Mouse (Mus musculus): Measurements from ENCODE around the gene Cep83. TPM values are rescaled to one million over a fixed set of nuclear protein-coding genes. Genes with fewer than 3 reads are reported as not detected.

The Cep83 gene
- polyA plus RNA-seq, 1 experiment: 33.4 TPM

- DNase-seq (ENCODE audit: extremely low spot score in 1 of 2, low spot score in 1 of 2): no peak
These were observed 135.7 kb downstream of the Cep83 start for GRCm38 (mm10) chr10:94823971-94824760.

GRCm38 (mm10) chr10:94825951-94826350, 137.5 kb downstream of the Cep83 start:
- DNase-seq (ENCODE audit: extremely low spot score in 1 of 2, low spot score in 1 of 2): no peak

GRCm38 (mm10) chr10:94826436-94826835, 138.0 kb downstream of the Cep83 start:
- DNase-seq (ENCODE audit: extremely low spot score in 1 of 2, low spot score in 1 of 2): no peak

GRCm38 (mm10) chr10:94827325-94827724, 138.9 kb downstream of the Cep83 start:
- no peak for DNase-seq (ENCODE audit: extremely low spot score in 1 of 2, low spot score in 1 of 2)

- DNase-seq (ENCODE audit: extremely low spot score in 1 of 2, low spot score in 1 of 2): no peak
These were observed 139.7 kb downstream of the Cep83 start for GRCm38 (mm10) chr10:94827890-94828733.

- no peak for DNase-seq (ENCODE audit: extremely low spot score in 1 of 2, low spot score in 1 of 2)
These were observed 140.3 kb downstream of the Cep83 start for GRCm38 (mm10) chr10:94828734-94829230.

- DNase-seq (ENCODE audit: extremely low spot score in 1 of 2, low spot score in 1 of 2): peak; percentile 88 to 95
These were observed 141.0 kb downstream of the Cep83 start for GRCm38 (mm10) chr10:94829407-94829806.

- DNase-seq (ENCODE audit: extremely low spot score in 1 of 2, low spot score in 1 of 2): no peak
These were observed 147.4 kb downstream of the Cep83 start for GRCm38 (mm10) chr10:94835874-94836273.
